Mouse (Mus musculus) granulocyte monocyte progenitor cell, adult 5-6 weeks (primary cell): ENCODE measurements around the gene Epsti1. TPM values are rescaled to one million over a fixed set of nuclear protein-coding genes. Genes with fewer than 3 reads are reported as not detected.
A peak's percentile ranks its signal among the peaks of the same experiment; 100 is the strongest.

Experiments used
- ATAC-seq: replicated peaks from 2 replicates; pipeline ENCODE4 v1.8.0; 2016; ENCODE audit warnings: mild to moderate bottlenecking, moderate TSS enrichment, inconsistent platforms; ENCODE audit not compliant: poor library complexity, severe bottlenecking
- total RNA-seq, 2 experiments: library from RNA; stranded (forward) in 1 of 2; stranded (reverse) in 1 of 2; fragments of 200-712, 200-1000 nt in 1 of 2; fragments of >200 nt in 1 of 2; fragmentation: Nextera tagmentation in 1 of 2; gene quantifications; 2 replicates each; pipeline ENCODE4 v1.2.3; 2014 to 2017

Epsti1 gene
- total RNA-seq, 2 experiments from 2014 or later, result 6.5 to 19.0 TPM

GRCm38 (mm10) chr14:77921641-77922040, 17.6 kb downstream of the Epsti1 start:
- no peak for ATAC-seq

DNA sequence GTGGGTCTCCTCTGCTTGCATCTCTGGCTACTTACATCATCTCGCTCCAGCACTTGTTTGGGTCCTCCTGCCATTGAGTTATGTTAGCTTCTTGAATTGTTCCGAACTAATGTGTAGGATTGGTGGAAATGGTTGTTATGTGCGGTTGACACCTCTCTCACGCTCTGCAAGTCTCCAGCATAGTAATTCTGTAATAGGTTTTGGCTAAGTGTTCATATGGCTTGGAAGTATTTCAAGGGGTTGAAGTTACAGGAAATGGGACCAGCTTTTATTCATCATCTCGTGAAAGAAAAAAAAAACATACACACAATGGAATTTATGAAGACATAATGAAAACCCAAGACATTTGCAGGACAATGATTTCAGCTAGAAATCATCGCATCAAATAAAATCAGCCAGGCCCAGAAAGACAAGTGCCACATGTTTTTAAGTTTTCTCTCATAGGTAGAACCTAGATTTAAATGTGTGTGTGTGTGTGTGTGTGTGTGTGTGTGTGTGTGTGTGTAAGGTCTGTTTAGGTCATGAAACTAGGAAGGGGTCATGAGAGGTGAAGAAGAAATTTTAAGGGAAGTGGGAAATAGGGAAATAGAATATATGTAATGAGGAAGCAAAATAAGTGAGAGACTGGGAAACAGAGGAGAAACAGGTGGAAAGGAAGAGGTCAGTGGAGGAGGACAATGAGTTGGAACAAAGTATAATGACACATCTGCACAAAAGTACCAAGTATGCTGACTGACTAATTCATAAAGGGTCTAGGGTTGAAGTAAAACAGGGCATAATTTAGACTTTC, 19.2 kb downstream of the Epsti1 start:
- peak; percentile 66 for ATAC-seq

DNA sequence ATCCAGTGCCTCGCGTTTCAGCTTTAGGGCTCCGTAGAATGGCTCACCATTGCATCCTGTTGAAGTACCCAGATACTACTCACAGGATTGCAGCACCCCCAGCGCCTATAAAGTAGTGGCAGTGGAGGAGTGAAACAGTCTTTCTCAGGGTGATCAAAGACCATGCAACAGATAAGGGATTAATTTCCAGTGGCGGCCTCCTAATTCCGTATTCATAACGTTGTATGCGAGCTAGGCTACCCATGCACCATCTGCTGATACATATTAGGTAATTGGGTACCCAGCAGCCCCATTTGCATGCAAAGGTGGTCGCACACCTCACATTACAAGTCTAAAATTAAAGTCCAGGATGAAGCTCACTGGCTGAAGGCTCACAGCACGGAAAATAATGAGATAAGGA, 21.4 kb downstream of the Epsti1 start:
- no peak for ATAC-seq

GRCm38 (mm10) chr14:77926718-77927117, 22.7 kb downstream of the Epsti1 start:
- peak; percentile 56; the same call in 1 of the 2 replicates for ATAC-seq

- peak; percentile 52 for ATAC-seq
These were observed 24.0 kb downstream of the Epsti1 start for GRCm38 (mm10) chr14:77928021-77928420.

- no peak for ATAC-seq
These were observed 24.6 kb downstream of the Epsti1 start for GRCm38 (mm10) chr14:77928653-77929052.

GRCm38 (mm10) chr14:77929139-77929678, 25.2 kb downstream of the Epsti1 start:
- no peak for ATAC-seq

DNA sequence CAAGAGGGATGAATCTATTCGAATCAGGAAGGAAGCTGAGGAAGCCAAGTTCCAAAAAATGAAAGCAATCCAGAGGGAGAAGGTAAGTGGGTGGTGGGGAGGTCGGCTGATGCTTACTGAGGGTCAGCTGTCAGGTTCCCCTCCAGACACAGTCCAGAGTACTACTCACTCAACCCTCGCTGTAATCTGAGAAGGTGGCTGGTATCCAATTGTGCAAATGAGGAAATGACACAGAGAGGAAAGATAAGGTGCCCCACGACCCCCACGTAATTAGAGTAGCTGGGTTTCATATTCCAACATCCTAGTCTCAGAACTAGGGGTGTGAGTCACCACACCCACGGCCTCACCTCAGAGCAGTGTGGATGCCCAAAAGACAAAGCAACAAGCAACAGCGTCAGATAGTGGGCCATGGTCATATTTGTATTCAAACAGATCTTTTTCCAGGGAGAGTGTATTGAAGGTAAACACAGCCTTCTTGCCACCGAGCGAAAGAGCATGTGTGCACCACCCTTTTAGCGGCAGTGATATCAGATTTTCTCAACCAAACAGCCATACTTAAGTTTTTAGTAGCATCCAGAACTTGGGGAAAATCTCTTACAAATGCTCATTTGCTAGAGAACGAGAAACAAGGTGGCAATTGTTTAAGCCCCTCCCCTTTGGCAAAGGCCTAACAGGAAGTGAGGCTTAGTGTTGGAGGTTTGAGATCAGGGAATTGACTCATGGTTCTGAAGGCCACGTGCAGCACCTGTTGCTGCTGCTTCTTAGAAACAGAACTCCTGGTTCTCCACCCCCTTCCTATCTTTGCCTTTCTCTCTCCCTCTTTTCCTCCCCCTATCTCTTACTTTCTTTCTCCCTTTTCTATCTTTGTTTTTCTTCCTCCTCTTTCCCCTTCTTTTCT, 28.4 kb downstream of the Epsti1 start:
- ATAC-seq, result peak; percentile 48

DNA sequence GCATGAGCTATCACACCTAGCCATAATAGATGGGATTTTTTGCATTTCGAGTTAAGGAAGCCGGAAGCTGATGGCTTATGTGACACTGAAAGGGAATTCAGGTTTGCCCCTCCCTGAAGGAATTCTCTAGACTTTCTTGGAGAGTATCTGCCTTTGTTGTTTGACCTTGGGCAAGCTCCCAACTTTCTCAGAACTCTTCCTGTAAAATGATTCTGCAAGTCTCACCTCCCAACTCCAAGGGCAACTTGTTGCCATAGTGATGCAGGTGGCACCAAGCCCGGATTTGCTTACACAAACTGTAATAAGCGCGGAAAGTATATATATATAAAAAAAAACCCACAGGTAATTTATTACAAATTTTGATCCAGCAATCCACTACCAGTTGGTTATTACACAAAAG, 29.2 kb downstream of the Epsti1 start:
- no peak for ATAC-seq

GRCm38 (mm10) chr14:77934431-77934830, 30.4 kb downstream of the Epsti1 start:
- ATAC-seq, result no peak

DNA sequence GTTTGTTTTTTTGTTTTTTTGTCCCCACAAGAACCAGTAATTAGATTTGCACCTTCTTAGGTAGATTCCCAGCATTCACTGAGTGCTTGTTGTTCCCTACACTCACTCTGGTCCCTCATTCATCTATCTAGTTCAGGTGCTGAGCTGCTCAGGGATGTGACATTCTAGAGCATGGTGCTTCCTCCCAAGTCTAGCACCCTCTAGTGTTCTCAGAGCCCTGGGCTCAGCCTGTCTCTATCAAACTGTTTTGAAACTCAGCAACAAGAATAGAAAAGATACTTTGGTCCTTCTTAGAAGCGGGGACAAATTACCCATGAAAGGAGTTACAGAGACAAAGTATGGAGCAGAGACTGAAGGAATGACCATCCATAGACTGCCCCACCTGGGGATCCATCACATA, 37.1 kb downstream of the Epsti1 start:
- ATAC-seq, result no peak

GRCm38 (mm10) chr14:77942235-77942634, 38.2 kb downstream of the Epsti1 start:
- ATAC-seq, result no peak

DNA sequence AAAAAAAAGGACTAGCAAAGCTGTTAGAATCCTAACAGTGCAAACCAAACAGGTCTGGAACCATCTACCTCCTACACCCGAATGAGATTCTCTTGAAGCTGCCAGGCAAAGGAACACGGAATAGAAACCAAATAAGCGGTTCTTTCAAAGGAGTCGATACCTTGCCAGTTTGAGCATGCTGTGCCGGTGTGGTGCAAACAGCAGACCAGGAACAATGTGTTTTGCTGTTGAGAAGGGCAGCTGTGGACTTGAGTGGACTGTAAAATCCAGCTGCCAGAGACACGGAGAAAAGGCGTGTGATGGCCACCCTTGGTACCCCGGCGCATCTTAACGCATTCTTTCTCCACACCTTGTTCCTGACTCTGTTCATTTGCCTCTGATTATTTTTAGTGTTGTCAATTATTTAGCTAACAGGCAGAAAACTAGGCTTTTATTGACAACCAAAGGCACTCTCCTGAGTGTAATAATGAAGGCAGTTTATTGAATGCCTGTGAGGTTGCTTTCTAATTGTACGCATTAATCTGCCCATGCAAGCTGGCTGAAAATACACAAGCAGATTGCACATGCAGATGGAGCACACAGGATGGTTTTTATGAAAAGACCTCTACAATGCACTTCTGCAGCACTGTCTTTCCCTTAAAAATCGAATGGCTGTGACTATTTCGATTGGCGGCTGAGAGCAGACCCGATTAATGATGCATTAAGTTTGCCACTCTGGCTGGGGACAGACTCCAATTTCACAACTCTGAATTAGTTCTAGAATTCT, 38.9 kb downstream of the Epsti1 start:
- ATAC-seq, result no peak

DNA sequence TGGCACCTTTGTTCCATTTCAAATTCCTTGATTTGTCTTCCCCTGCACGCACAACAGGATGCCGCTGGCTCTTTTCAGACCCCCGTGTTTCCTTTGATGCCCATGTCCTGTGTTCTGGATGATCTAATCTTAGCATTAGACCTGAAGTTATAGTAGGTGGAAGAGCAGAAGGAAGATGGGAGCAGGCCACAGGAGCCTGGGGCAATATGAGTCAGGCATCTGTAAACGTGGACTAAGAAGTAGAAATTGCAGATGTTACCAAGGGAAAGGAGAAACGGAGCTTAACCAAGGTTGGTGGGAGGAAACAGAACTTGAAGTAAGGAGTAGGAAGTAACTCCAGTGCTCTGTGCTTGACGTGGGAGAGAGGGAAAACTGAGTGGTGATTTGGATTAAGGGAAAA, 57.7 kb downstream of the Epsti1 start:
- ATAC-seq, result no peak

- no peak for ATAC-seq
These were observed 59.5 kb downstream of the Epsti1 start for GRCm38 (mm10) chr14:77963525-77963924.

- no peak for ATAC-seq
These were observed 67.3 kb downstream of the Epsti1 start for GRCm38 (mm10) chr14:77971355-77971754.

GRCm38 (mm10) chr14:77974221-77974620, 70.2 kb downstream of the Epsti1 start:
- ATAC-seq, result no peak

DNA sequence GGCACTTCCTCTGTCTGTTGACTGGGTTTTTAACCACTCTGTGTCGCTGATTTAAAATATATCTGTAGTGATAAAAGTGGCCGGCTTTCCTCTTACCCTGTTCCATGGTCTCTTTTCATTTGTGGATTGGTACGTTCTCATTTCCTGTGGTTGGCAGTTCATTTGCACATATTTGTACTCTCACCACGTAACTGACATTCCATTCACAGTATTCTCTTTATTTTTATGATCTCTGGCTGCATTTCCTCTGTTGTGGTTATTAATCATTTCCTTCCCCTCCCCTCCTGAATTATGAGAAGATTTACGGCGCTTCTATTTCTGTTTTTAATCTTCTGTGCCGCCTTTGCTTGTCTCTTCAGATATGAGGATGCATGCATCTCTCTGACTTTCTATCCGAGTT, 71.7 kb downstream of the Epsti1 start:
- ATAC-seq, result no peak

DNA sequence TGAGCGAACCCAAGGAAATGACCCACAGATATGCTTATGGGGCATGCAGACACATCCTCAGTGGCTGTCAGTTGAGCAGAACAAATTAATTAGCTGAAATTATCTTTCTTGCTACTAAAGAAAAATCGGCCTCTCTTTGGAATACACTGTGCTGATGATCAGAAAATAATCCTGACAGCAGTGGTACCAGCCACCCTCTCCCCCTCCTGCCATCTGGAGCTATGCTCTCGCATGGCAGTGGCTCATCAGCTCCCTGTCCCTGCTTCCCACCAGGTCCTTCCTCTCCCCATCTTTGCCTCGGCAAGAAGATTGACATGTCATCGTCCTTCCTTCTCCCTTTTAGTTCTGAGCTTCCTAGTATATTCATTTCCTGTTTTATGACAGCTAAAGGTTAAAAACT, 77.5 kb downstream of the Epsti1 start:
- ATAC-seq, result no peak

- no peak for ATAC-seq
These were observed 93.7 kb downstream of the Epsti1 start for GRCm38 (mm10) chr14:77997731-77998130.
